Mouse (Mus musculus) cerebellum, postnatal 36 days (tissue): ENCODE results near the gene Ffar1.
"Not testable (repeated sequence)": the region's sequence is repeated elsewhere in the genome, so short reads cannot be mapped to it uniquely, and the experiment has no call there.

Source experiments
- DNase-seq, 2 experiments: peaks; one replicate each; pipeline ENCODE4 v3.0.0; 2021 to 2022; ENCODE audit warnings: mixed read lengths in 2 of 2

The Ffar1 gene

DNA sequence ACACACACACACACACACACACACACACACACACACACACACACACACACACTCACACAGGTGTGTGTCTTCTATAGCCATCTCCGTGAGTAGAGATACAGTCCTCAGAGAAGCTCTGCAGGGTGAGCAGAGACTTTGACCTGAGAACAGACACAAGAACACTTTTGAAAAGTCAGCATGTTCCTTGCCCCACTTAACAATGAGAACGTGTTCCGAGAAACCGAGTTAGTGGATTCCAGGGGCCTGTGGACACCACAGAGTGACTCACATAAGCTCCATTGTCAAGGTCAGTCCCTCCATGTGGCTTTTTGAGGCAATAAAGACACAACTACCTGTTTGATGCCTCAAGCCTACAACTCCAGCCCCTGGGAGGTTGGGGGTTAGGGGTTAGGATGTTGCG lies 14.0 kb downstream of the Ffar1 start:
- no peak for DNase-seq

DNA sequence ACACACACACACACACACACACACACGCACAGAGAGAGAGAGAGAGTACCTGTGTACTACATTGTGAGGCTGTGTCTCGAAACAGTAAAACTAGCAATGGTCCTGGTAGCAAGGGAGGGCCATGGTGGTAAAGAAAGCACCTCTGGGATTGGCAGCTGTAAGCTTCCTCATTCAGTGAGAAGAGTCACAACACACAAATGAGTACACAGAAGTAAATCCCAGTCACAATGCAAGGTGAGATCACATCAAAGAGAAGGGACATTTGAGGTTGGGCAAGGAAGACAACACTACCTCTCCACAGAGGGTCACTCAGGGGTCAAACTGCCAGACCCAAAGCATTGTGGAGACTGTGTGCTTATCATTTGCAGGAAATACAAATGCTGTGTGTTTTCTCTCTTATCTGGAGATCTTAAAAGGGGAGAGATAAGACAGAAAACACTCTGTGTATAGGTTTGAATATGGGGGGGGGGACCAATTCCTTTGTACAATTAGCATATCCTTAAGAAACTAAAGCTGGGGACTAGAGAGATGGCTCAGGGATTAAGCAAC lies 14.8 kb downstream of the Ffar1 start:
- DNase-seq = no peak

DNA sequence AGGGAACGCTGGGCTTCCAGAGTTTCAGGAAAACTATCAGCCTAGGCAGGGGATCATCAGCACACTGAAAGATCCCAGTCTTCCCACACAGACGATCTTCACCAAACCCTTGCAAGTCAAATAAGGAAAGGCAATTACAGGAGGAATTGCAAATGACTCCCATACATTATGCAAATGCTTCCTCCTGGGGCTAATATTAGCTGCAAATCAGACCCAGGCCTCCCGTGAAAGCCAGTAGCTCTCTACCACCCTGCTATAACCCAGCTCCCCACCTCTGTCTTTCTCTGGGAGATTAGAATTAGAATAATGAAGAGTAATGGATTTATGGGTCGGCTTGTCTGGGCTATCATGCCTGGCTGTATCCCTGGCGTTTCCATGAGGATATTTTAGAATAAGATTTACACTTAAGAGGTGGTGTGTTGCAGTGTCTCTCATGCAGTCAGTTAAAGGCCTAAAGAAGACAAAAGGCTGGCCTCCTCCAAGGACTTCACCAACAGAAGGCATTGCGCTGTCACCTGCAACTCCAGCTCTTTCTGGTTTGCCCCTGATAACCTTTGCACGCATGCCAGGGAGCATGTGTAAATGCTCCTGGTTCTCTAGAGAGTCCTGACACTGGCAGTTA lies 16.6 kb downstream of the Ffar1 start:
- no peak for DNase-seq

DNA sequence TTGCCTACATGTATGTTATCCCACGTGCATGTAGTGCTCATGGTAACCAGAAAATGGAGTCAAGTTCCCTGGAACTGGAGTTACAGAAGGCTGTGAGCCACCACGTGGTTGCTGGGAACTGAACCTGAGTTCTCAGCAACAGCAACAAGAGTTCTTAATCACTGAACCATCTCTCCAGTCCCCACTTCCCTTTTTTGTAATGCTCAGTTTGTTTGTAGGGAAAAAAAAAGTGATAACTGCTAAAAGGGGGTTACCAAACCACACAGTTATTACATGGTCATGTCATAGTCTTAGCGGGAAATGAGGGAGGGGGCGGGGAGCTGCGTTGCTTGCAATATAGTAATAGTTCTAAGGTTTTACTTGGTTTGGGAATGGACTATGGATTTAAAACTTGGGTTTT lies 19.3 kb downstream of the Ffar1 start:
- no peak for DNase-seq

DNA sequence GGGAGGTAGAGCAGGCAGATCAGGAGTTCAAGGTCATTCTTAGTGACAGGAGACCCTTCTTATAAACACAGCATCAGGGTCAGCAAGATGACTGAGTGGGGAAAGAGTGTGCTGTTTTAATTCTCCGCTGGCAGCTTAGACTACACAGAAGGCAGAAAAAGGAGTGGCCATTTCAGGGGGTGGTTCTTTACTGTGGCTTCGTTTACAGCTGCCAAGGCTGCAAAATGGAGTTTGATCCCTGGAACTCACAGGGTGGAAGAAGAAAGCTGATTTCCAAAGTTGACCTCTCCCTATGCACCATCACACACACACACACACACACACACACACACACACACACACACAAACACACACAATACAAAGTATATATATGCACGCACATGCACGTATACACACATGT lies 20.0 kb downstream of the Ffar1 start:
- no peak for DNase-seq

DNA sequence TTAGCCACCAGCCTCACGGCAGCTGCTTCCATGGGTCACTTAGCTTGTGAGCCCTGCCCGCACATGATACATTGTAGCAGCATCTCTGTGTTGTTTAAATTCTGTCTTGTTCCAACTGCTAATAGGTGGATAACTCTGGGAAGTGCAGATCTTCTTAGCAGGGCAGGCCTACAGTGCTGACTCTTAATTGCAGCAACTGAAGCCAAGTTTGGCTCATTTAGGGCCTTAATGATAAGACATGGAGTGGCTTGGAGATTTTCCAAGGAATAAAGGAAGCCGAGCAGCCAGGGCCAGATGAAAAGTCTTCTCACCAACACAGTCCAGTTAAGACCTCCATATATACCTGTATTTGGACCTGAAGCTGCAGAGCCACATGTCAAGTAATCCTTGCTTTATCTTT lies 21.1 kb downstream of the Ffar1 start:
- DNase-seq = no peak

DNA sequence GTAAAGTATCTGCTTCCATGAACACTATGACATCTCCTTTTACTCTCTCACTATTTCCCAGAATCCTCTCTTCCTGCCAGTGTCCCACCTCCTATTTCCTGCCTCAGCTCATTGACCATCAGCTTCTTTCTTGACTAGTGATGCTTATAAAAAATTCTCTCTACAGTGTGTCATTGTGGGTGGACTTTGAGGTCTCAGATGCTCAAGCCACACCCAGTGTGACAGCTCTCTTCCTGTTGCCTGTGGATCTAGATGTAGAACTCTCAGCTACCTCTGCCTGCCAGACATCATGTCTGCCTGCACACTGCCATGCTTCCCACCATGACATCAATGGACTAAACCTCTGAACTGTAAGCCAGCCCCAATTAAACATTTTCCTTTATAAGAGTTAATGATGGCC lies 24.1 kb downstream of the Ffar1 start:
- DNase-seq = no peak

DNA sequence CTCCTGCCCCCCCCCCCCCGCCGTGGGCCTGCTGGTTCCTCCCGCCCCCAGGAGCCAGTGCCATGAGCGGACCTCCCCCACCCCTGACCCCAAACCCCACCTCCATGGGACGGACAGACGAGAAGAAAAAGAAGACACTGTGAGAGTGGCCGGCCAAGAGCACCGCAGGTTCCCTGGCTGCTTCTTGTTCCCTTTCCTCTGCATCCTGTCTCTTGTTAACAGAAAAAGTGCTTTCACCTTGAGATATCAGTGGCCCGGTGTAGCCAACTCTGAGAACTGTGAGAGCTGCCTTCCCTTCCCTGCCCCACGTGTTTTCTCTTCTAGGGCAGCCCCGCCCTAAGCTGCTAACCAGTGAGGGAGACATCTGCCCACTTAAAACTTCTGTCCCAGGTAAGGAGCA lies 28.7 kb downstream of the Ffar1 start:
- DNase-seq = not testable (repeated sequence)

DNA sequence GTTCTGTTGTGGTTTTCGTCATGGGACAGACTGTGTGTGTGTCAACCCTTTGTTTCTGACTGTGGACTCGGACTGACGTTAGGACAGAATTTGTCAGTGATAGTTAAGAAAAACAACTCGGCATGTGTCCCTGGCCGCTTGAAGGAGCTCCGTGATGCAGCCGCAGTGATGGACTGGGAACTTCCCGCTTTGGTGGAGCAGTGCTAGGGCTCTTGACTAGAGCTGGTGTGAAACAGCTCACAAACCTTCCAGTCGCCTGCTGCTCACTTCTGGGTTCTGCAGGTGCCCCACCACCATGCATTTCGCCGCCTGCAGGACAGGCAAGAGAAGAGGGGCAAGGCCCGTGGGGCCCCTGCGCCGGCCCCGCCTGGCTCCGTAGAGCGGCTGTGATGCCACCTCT lies 29.1 kb downstream of the Ffar1 start:
- DNase-seq = no peak

DNA sequence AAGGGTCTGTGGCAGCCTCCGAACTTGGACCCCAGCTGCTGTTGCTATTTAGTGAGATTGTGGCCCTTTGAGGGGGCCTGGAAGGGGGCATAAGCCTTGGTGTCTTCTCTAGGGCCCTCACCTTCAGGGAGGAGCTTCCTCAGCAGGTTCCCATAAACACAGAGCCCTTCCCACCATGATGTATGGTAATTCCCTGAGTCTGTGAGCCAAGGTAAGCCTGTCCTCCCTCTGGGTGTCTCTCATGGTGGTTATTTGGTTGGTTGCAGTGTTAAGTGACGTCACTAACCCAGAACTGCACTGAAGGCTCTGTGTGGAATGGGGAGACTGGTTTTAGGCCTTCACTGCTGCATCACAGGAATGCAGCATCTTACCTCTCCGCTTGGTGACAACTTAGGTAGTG lies 31.9 kb downstream of the Ffar1 start:
- no peak for DNase-seq

DNA sequence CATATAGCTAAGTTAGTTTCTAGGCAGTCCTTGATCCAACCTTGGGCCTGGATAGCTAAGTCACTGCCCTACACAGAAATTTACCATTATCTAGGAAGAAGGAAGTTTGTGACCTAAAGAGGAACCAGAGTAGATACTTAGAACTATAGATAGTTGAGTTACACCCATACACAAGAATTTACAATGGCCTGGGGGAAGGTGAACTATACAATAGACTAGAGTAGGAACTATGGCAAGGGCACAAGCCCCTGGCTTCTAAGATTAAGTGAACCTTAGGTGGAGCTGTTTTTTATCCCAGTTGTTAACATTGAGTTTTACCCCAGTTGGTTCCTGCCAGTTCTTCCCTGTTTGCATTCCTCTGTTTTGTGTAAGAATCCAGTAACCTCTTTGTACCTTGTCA lies 32.5 kb downstream of the Ffar1 start:
- DNase-seq = not testable (repeated sequence)

DNA sequence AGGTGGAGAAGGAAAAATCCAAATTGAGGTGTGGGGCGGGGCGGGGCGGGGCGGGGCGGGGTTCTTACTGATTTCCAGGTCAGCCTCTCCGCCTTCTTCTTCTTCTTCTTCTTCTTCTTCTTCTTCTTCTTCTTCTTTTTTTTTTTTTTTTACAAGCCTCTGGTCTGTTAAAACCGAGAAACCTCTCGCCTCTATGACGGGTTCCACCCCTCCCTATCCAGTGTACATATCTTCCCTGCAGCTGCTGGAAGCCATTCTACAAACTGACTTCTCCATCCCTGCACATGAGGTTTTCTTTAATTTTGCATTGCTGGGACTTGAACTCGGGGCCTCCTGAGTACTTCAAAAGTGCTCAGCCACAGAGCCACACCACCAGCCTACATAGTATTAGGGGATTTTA lies 34.7 kb downstream of the Ffar1 start:
- DNase-seq = no peak

DNA sequence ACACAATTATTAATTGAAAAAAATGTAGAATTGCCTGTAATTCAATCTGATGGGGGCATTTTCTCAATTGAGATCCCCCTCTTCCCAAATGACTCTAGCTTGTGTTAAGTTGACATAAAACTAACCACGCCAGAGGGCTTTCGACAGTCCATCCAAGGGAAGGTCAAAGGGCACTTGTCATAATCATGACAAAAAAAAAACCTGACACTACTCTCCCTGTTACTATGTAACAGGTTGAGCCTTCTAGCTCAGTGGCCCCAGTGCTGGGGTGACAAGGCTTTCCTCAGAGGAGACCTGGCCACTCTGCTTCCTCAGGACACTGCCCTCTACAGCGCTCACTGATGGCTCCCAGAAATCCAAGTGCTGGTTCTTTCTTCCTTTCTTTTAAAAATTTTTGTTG lies 37.1 kb downstream of the Ffar1 start:
- no peak for DNase-seq

DNA sequence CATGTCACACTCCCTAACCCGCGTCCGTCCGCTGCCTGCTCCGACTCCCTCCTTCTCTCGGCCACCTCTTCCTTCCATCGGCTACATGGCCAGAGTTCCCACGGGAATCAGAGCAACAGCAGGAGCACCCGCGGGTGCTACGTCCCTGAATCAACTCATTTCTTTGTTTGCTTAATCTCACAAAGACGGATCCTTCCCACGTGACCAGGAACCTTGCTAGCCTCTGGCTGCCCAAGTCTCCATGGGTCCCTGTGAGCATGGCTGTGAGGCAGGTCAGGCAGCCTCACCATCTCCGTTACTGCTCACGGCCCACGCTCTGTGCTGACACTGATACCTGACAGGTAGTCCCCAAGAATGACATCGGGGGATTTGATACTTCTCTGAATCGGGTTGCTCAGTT lies 37.7 kb downstream of the Ffar1 start, which contains the start of gene Ffar2:
Gene Ffar2 (minus strand): TSS at position 101 of the 400 bp plus-strand sequence.
- no peak for DNase-seq

DNA sequence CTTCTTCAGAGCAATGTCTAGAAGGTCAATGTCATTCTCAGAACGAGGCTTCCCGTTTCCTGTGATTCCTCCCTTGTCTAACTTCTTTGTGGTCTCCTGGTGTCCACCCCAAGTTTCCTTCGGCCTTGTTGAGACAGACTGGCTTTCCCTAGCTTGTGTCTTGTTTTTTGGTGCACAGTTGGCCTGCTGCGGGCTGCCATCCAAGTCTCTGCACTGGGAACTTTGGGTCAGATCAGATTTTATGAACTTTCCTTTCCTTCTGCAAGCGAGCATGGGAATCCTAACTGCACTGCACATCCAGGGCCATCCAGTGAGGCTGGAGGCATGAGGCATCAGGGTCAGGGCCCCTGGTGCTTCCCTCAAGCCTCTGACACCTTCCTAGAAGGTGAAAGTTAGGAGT lies 39.8 kb downstream of the Ffar1 start:
- no peak for DNase-seq

DNA sequence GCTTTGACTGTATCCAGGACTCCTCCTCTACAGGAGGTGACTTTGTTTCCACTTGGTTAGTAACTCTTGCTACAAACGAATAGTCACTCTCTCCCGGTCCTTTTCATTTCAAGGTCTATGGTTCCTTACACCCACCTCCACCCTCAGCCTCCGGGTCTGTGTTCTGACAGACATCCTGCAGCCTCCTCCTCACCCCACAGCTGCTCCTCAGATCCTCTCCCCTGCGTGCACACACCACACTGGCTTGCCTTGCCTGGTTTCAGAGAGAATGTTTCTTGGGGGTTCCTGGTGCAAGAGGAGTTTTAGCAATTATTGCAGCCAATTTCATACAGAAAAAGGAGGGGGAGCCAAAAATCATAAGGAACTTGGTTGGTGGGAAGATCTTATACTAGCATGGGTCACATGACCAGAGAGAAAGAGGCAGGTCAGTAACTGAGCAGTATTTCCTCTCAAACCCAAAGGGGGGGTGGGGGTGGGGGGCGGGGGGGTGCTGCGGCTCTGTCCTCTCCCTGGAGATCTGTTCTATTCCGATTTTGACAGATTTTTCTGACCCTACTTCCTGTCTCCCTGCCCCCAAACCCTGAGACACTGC lies 40.4 kb downstream of the Ffar1 start:
- no peak for DNase-seq

DNA sequence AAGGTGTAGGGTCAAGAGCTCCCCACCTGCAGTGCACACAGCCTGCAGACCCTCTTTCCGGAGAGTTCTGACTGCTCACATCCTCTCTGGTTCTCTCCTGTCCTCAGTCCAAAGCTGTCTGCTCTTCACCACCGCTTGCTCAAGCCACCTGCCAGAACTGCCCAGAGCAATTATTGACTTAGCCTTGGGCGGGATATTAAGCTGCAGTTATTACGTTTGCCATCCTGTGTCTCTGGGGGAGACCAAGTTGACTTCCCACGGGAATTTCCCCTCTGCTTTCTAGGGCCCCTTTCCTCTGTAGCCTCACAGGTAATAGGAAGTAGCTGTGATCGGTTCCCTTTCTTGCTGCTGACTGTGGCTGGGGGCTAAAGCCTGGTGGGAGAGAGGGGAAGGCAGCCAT lies 41.2 kb downstream of the Ffar1 start:
- DNase-seq = no peak

DNA sequence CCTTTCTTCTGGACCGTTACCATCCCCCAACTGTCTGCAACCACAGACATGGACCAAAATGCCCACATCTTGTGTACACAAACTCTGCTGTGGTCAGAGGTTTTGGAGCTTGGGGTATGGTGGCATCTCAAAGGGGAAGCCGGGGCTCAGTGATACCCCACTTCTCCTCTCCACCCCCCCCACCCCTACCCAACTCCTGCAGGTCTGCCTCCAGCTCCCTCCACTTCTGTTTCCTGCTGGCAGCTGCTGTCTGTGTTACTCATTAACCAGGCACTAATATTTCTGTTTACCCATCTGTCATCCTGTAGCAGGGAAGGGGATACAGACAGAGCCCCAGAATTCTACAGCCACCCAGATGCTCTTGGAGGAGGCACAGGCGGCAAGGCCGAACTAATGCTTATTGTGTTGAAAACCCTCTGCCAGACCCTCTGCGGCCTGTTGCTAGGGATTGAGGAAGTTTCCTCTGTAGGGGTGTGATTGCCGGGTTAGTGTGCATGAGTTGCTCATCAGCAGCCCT lies 49.0 kb downstream of the Ffar1 start:
- no peak for DNase-seq

DNA sequence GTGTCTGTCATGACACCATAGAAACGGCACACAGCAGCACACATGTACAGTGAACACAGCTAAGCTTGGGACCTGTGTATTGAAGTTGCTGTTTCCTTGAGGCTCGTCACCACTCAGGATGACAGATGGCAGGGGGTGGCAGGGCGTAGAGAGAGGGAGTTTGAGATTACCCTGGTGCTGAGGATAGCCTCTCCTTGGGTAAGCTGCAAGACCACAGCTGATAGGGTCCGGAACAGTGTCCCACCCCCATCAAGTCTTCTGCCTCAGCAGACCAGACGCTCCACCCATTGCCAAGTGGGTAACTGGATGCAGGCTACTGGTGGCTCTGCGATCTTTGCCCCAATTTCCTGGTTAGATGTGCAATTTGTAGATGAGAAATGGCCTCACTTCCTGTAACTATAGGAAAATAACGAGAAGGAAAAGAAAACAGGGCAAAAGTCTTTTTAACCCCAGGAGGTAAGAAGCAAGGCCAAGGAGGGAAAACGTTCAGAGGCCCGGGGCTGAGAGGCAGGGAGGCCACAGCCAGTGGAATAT lies 49.5 kb downstream of the Ffar1 start:
- no peak for DNase-seq

DNA sequence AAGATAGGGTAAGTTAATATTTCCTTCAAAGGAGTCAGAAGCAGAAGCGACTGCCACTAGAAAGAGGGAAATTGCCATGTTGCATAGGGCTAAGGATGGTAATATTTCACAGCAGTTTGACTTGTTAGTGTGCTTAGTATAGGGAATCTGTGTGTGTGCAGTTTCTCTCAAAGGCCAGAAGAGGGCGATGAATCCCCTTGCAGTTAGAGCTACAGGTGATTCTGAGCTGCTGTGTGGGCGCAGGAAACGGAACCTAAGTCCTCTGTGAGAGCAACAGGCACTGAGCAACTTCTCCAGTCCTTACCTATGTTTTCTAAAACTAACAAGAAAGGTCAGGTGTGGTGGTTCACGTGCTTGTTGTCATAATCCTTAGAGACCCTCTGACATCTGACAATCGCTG lies 51.0 kb downstream of the Ffar1 start:
- DNase-seq = no peak
